Mouse (Mus musculus) CH12.LX (cell line): ENCODE data around the gene Ggt5. TPM values are rescaled to one million over a fixed set of nuclear protein-coding genes. Genes with fewer than 3 reads are reported as not detected.

ENCODE experiments used
- DNase-seq: peaks from one replicate; pipeline ENCODE4 v3.0.0-alpha.2; 2013; ENCODE audit errors: extremely low read depth
- H3K27ac ChIP-seq: 2 replicates; pipeline ENCODE4 v1.5.1; 2012; ENCODE audit warnings: low read depth, mild to moderate bottlenecking, control low read depth, moderate library complexity; ENCODE audit not compliant: insufficient read depth
- H3K27me3 ChIP-seq: replicated peaks from 2 replicates; pipeline ENCODE3; 2012; ENCODE audit warnings: inconsistent platforms
- H3K36me3 ChIP-seq, 2 experiments: replicated peaks in 1 of 2; 2 replicates each; pipeline versions ENCODE3 to v1.6.1; 2012; ENCODE audit warnings: inconsistent platforms in 1 of 2, low read length in 1 of 2, mild to moderate bottlenecking in 1 of 2, mixed read lengths in 1 of 2, moderate library complexity in 1 of 2; ENCODE audit not compliant: control insufficient read depth in 1 of 2, insufficient read depth in 1 of 2
- H3K4me1 ChIP-seq, 2 experiments: 2 replicates each; pipeline ENCODE4 v1.6.1; 2012; ENCODE audit warnings: inconsistent platforms in 1 of 2, moderate library complexity in 1 of 2; ENCODE audit not compliant: insufficient read depth in 2 of 2, control insufficient read depth in 1 of 2
- H3K4me2 ChIP-seq: 2 replicates; pipeline ENCODE4 v1.6.1; 2012; ENCODE audit warnings: low read depth, mild to moderate bottlenecking, control low read depth; ENCODE audit not compliant: poor library complexity, insufficient read depth, severe bottlenecking
- H3K4me3 ChIP-seq, 3 experiments: fragments of 150-350 bp in 1 of 3; sonication (generic) in 1 of 3; replicated peaks in 1 of 3; 2 replicates each; pipeline versions ENCODE3 to v1.5.1; 2011 to 2012; ENCODE audit warnings: low read depth in 2 of 3, low read length in 2 of 3, mild to moderate bottlenecking in 2 of 3, moderate library complexity in 2 of 3, control low read depth in 1 of 3, improper control_type of control experiment in 1 of 3, inconsistent platforms in 1 of 3, mixed read lengths in 1 of 3; ENCODE audit not compliant: poor library complexity in 1 of 3
- H3K79me2 ChIP-seq: replicated peaks from 2 replicates; pipeline ENCODE4 v1.6.1; 2012; ENCODE audit warnings: mild to moderate bottlenecking, moderate library complexity; ENCODE audit not compliant: control insufficient read depth, poor library complexity, insufficient read depth, severe bottlenecking; ENCODE audit errors: extremely low read depth
- H3K9ac ChIP-seq: 2 replicates; pipeline ENCODE4 v1.6.1; 2012; ENCODE audit warnings: low read depth, mild to moderate bottlenecking, control low read depth, moderate library complexity; ENCODE audit not compliant: insufficient read depth
- H3K9me3 ChIP-seq: replicated peaks from 2 replicates; pipeline ENCODE3; 2012; ENCODE audit warnings: low read length, inconsistent platforms, mixed read lengths
- CHD1 ChIP-seq: IDR thresholded peaks from 2 replicates; pipeline ENCODE4 v1.6.1; 2012; ENCODE audit warnings: low read depth, low read length, improper control_type of control experiment, inconsistent platforms
- CHD2 ChIP-seq: IDR thresholded peaks from 2 replicates; pipeline ENCODE4 v1.6.1; 2011; ENCODE audit warnings: low read length, improper control_type of control experiment
- CTCF ChIP-seq, 2 experiments: IDR thresholded peaks in 1 of 2; conservative IDR thresholded peaks in 1 of 2; 2 replicates each; pipeline ENCODE4 v1.5.1; 2011 to 2012; ENCODE audit warnings: low read depth in 2 of 2, low read length in 2 of 2, improper control_type of control experiment in 1 of 2, inconsistent platforms in 1 of 2, mild to moderate bottlenecking in 1 of 2, moderate library complexity in 1 of 2
- E2F4 ChIP-seq: IDR thresholded peaks from 2 replicates; pipeline ENCODE4 v1.6.1; 2011; ENCODE audit warnings: low read depth, low read length, improper control_type of control experiment; ENCODE audit not compliant: insufficient replicate concordance
- ELF1 ChIP-seq: IDR thresholded peaks from 2 replicates; pipeline ENCODE4 v1.6.1; 2014; ENCODE audit warnings: low read depth, mild to moderate bottlenecking, inconsistent platforms, low read length, improper control_type of control experiment
- ETS1 ChIP-seq: conservative IDR thresholded peaks from 2 replicates; pipeline ENCODE4 v1.6.1; 2012; ENCODE audit warnings: low read depth, mild to moderate bottlenecking, inconsistent platforms, low read length, improper control_type of control experiment, moderate library complexity
- GABPA ChIP-seq: IDR thresholded peaks from 2 replicates; pipeline ENCODE4 v1.6.1; 2012; ENCODE audit warnings: low read depth, low read length, improper control_type of control experiment, inconsistent platforms; ENCODE audit not compliant: insufficient replicate concordance
- HCFC1 ChIP-seq: IDR thresholded peaks from 2 replicates; pipeline ENCODE4 v1.6.1; 2012; ENCODE audit warnings: low read depth, mild to moderate bottlenecking, inconsistent platforms, low read length, improper control_type of control experiment
- IRF4 ChIP-seq: IDR thresholded peaks from 2 replicates; pipeline ENCODE4 v1.6.1; 2014; ENCODE audit warnings: low read depth, mild to moderate bottlenecking, inconsistent platforms, low read length, improper control_type of control experiment
- KAT2A ChIP-seq: IDR thresholded peaks from 2 replicates; pipeline ENCODE4 v1.6.1; 2012; ENCODE audit warnings: low read length, improper control_type of control experiment, inconsistent platforms; ENCODE audit not compliant: insufficient replicate concordance
- MAFK ChIP-seq: IDR thresholded peaks from 2 replicates; pipeline ENCODE4 v1.6.1; 2011; ENCODE audit warnings: low read length, improper control_type of control experiment; ENCODE audit not compliant: insufficient replicate concordance
- MAZ ChIP-seq: IDR thresholded peaks from 2 replicates; pipeline ENCODE4 v1.6.1; 2012; ENCODE audit warnings: low read depth, mild to moderate bottlenecking, inconsistent platforms, low read length, improper control_type of control experiment, moderate library complexity
- MEF2A ChIP-seq: IDR thresholded peaks from 2 replicates; pipeline ENCODE4 v1.6.1; 2014; ENCODE audit warnings: low read depth, mild to moderate bottlenecking, inconsistent platforms, low read length, improper control_type of control experiment, borderline replicate concordance
- MYC ChIP-seq: IDR thresholded peaks from 2 replicates; pipeline ENCODE4 v1.6.1; 2011; ENCODE audit warnings: low read depth, mild to moderate bottlenecking, improper control_type of control experiment, low read length
- NELFE ChIP-seq: IDR thresholded peaks from 2 replicates; pipeline ENCODE4 v1.6.1; 2011; ENCODE audit warnings: low read depth, low read length, improper control_type of control experiment
- NRF1 ChIP-seq: IDR thresholded peaks from 2 replicates; pipeline ENCODE4 v1.6.1; 2014; ENCODE audit warnings: low read depth, mild to moderate bottlenecking, inconsistent platforms, low read length, improper control_type of control experiment, moderate library complexity
- PAX5 ChIP-seq: IDR thresholded peaks from 2 replicates; pipeline ENCODE4 v1.6.1; 2012; ENCODE audit warnings: low read length, inconsistent platforms, mixed read lengths
- POLR2AphosphoS2 ChIP-seq: IDR thresholded peaks from 2 replicates; pipeline ENCODE4 v1.6.1; 2011; ENCODE audit warnings: low read depth, low read length, improper control_type of control experiment
- RAD21 ChIP-seq: IDR thresholded peaks from 2 replicates; pipeline ENCODE4 v1.6.1; 2011; ENCODE audit warnings: low read depth, mild to moderate bottlenecking, low read length, improper control_type of control experiment, moderate library complexity
- RCOR1 ChIP-seq: conservative IDR thresholded peaks from 2 replicates; pipeline ENCODE4 v1.6.1; 2012; ENCODE audit warnings: low read depth, mild to moderate bottlenecking, inconsistent platforms, low read length, improper control_type of control experiment
- SMC3 ChIP-seq: IDR thresholded peaks from 2 replicates; pipeline ENCODE4 v1.6.1; 2011; ENCODE audit warnings: low read depth, low read length, improper control_type of control experiment
- TCF12 ChIP-seq: IDR thresholded peaks from 2 replicates; pipeline ENCODE4 v1.6.1; 2014; ENCODE audit warnings: low read depth, mild to moderate bottlenecking, inconsistent platforms, low read length, improper control_type of control experiment
- USF1 ChIP-seq: IDR thresholded peaks from 2 replicates; pipeline ENCODE4 v1.6.1; 2014; ENCODE audit warnings: low read depth, mild to moderate bottlenecking, inconsistent platforms, low read length, improper control_type of control experiment
- ZNF384 ChIP-seq: IDR thresholded peaks from 2 replicates; pipeline ENCODE4 v1.6.1; 2012; ENCODE audit warnings: low read depth, low read length, improper control_type of control experiment, inconsistent platforms
- dilution Hi-C: fragments of 300-500 bp; cut with MboI; formaldehyde crosslinking; loops from 2 replicates; pipeline ENCODE4 v1.14.3; 2020; ENCODE audit warnings: low sequenced_read_pairs; ENCODE audit not compliant: extremely low pct_unique_long_range_greater_than_20kb, extremely low pct_ligation_motif_present
- in situ Hi-C: fragments of 300-500 bp; cut with MboI; formaldehyde crosslinking; loops from 3 replicates; pipeline ENCODE4 v1.14.3; 2019; ENCODE audit warnings: low sequenced_read_pairs, low pct_ligation_motif_present, low pct_unique_long_range_greater_than_20kb, mixed read lengths
- polyA plus RNA-seq: library from polyadenylated mRNA; unstranded; fragments of >175 nt; gene quantifications from 2 replicates; pipeline ENCODE4 v1.2.1, GENCODE M21; 2012; ENCODE audit warnings: low read depth; ENCODE audit not compliant: insufficient read length
- total RNA-seq, 2 experiments: library from RNA; depleted of rRNA; stranded (reverse); fragments of 300-350 nt in 1 of 2; fragments of >200 nt in 1 of 2; gene quantifications; 2 replicates each; pipeline ENCODE4 v1.2.3; 2012 to 2014

Gene Ggt5
- total and polyA plus RNA-seq, 3 experiments: not detected

- in situ Hi-C loops (no loop called here), dilution Hi-C loops (no loop called here)
- TF ChIP-seq TCF12: no peak
- TF ChIP-seq PAX5: no peak
- no peak for TF ChIP-seq MAZ
- TF ChIP-seq CHD2: no peak
- no peak for TF ChIP-seq IRF4
- TF ChIP-seq KAT2A: no peak
- TF ChIP-seq CTCF (conservative IDR thresholded peaks at IDR 0.05 in 1 of 2, IDR thresholded peaks at IDR 0.05 in 1 of 2; ENCODE audit: low read depth in 2 of 2, low read length in 2 of 2): peak in 1 of 2 experiments; percentile 25; a peak in 1 of 4 replicates
- TF ChIP-seq MAFK: no peak
- TF ChIP-seq USF1: peak; percentile 8; the same call in 1 of the 2 replicates
- no peak for TF ChIP-seq SMC3
- TF ChIP-seq RAD21: no peak; the same call in none of the 2 replicates
- no peak for TF ChIP-seq MYC
- TF ChIP-seq CHD1: no peak
- TF ChIP-seq NRF1: no peak
- no peak for TF ChIP-seq ELF1
- TF ChIP-seq RCOR1: no peak
- TF ChIP-seq E2F4: no peak
- TF ChIP-seq ETS1: peak; percentile 24; the same call in 1 of the 2 replicates
- TF ChIP-seq HCFC1: no peak
- peak; percentile 61; the same call in 1 of the 2 replicates for TF ChIP-seq MEF2A
- no peak for TF ChIP-seq GABPA
- no peak for TF ChIP-seq ZNF384
- TF ChIP-seq NELFE: no peak
- TF ChIP-seq POLR2AphosphoS2: no peak
- TF ChIP-seq, all 38 proteins: peak for 4
Observed at GRCm38 (mm10) chr10:75570981-75571657, 18.0 kb upstream of the Ggt5 start.

More at GRCm38 (mm10) chr10:75570981-75571657, 18.0 kb upstream of the Ggt5 start:
- Histone ChIP-seq H3K4me2 (no peak overlapping the region), H3K27me3 (no peaks in the 10 kb centered on the region), H3K4me1 (peaks cover 14 to 32% of the 10 kb centered on the region in 2 experiments), H3K79me2 (no peaks in the 10 kb centered on the region), H3K9ac (no peak overlapping the region), H3K9me3 (no peaks in the 10 kb centered on the region), H3K36me3 (no peaks in the 10 kb centered on the region), H3K27ac (no peak overlapping the region), H3K4me3 (no peak overlapping the region)
- peak; percentile 70 for DNase-seq
